Mouse (Mus musculus): ENCODE measurements around the gene Aebp2. TPM values are rescaled to one million over a fixed set of nuclear protein-coding genes. Genes with fewer than 3 reads are reported as not detected.
A peak's percentile ranks its signal among the peaks of the same experiment; 100 is the strongest.

The Aebp2 gene
- polyA plus RNA-seq, 1 experiment from 2014 or later: 11.8 TPM

- DNase-seq (ENCODE audit: low spot score) (peak; percentile 46), ATAC-seq (ENCODE audit: insufficient read depth, low FRiP score, low TSS enrichment) (peak; percentile 25; the same call in 1 of the 2 replicates)
- Histone ChIP-seq H3K27ac (ENCODE audit: low read depth, low read length) (no peak overlapping the region), H3K4me1 (ENCODE audit: control insufficient read depth, insufficient read depth, low read length) (peaks cover 10% of the 10 kb centered on the region; the same call in 1 of the 2 replicates), H3K4me2 (ENCODE audit: low read depth) (no peak overlapping the region), H3K4me3 (ENCODE audit: low read depth, low read length) (no peak overlapping the region), H3K9me3 (ENCODE audit: control insufficient read depth, low read length) (no peaks in the 10 kb centered on the region), H3K27me3 (ENCODE audit: control insufficient read depth, insufficient read depth, low read length) (no peaks in the 10 kb centered on the region), H3K36me3 (ENCODE audit: control insufficient read depth, insufficient read depth, low read length) (no peaks in the 10 kb centered on the region), H3K9ac (ENCODE audit: low read length) (no peak overlapping the region)
- 35% methylated on average over 13 of the region's 13 CpGs for WGBS
These were observed 60.4 kb downstream of the Aebp2 start for GRCm38 (mm10) chr6:140682829-140683228.

- Histone ChIP-seq H3K27me3 (ENCODE audit: control insufficient read depth, insufficient read depth, low read length) (no peaks in the 10 kb centered on the region), H3K4me2 (ENCODE audit: low read depth) (no peak overlapping the region), H3K4me3 (ENCODE audit: low read depth, low read length) (no peak overlapping the region), H3K4me1 (ENCODE audit: control insufficient read depth, insufficient read depth, low read length) (peaks cover 5% of the 10 kb centered on the region; the same call in 1 of the 2 replicates), H3K9me3 (ENCODE audit: control insufficient read depth, low read length) (no peaks in the 10 kb centered on the region), H3K27ac (ENCODE audit: low read depth, low read length) (no peak overlapping the region), H3K36me3 (ENCODE audit: control insufficient read depth, insufficient read depth, low read length) (no peaks in the 10 kb centered on the region), H3K9ac (ENCODE audit: low read length) (no peak overlapping the region)
- ATAC-seq (ENCODE audit: insufficient read depth, low FRiP score, low TSS enrichment) (no peak), DNase-seq (ENCODE audit: low spot score) (no peak)
- WGBS: 89% methylated on average over 11 of the region's 11 CpGs
These were observed 61.9 kb downstream of the Aebp2 start for GRCm38 (mm10) chr6:140684403-140684802.

- ATAC-seq (ENCODE audit: insufficient read depth, low FRiP score, low TSS enrichment) (no peak), DNase-seq (ENCODE audit: low spot score) (no peak)
- 92% methylated on average over 16 of the region's 16 CpGs for WGBS
- H3K27ac ChIP-seq (ENCODE audit: low read depth, low read length): no peak overlapping the region
- no peak overlapping the region for H3K4me3 ChIP-seq (ENCODE audit: low read depth, low read length)
- no peak overlapping the region for H3K9ac ChIP-seq (ENCODE audit: low read length)
- H3K27me3 ChIP-seq (ENCODE audit: control insufficient read depth, insufficient read depth, low read length): no peaks in the 10 kb centered on the region
- no peaks in the 10 kb centered on the region for H3K36me3 ChIP-seq (ENCODE audit: control insufficient read depth, insufficient read depth, low read length)
- H3K4me2 ChIP-seq (ENCODE audit: low read depth): no peak overlapping the region
- H3K9me3 ChIP-seq (ENCODE audit: control insufficient read depth, low read length): no peaks in the 10 kb centered on the region
- no peaks in the 10 kb centered on the region for H3K4me1 ChIP-seq (ENCODE audit: control insufficient read depth, insufficient read depth, low read length)
These were observed 67.3 kb downstream of the Aebp2 start for GRCm38 (mm10) chr6:140689617-140690404.

DNA sequence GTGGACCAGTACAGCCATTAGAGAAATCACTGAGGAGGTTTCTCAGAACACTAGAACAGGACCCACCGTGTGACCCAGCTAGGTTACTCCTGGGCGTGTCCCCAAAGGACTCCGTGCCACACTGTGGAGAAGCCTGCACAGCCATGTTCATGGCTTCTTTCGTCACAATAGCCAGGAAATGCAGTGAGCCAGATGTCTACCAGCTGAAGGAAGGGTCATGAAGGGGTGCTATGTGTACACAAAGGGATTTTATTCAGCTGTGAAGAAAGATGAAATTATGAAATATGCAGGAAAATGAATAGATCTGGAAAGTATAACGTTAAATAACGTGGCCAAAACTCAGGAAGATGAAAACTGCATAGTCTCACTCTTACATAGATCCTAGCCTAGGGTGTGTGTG lies 69.7 kb downstream of the Aebp2 start:
- no peak overlapping the region for H3K4me2 ChIP-seq (ENCODE audit: low read depth)
- H3K9ac ChIP-seq (ENCODE audit: low read length): no peak overlapping the region
- WGBS: 91% methylated on average over 6 of the region's 6 CpGs
- H3K4me3 ChIP-seq (ENCODE audit: low read depth, low read length): no peak overlapping the region
- H3K9me3 ChIP-seq (ENCODE audit: control insufficient read depth, low read length): no peaks in the 10 kb centered on the region
- H3K27me3 ChIP-seq (ENCODE audit: control insufficient read depth, insufficient read depth, low read length): no peaks in the 10 kb centered on the region
- ATAC-seq (ENCODE audit: insufficient read depth, low FRiP score, low TSS enrichment) (no peak), DNase-seq (ENCODE audit: low spot score) (no peak)
- no peak overlapping the region for H3K27ac ChIP-seq (ENCODE audit: low read depth, low read length)
- no peaks in the 10 kb centered on the region for H3K4me1 ChIP-seq (ENCODE audit: control insufficient read depth, insufficient read depth, low read length)
- H3K36me3 ChIP-seq (ENCODE audit: control insufficient read depth, insufficient read depth, low read length): no peaks in the 10 kb centered on the region

DNA sequence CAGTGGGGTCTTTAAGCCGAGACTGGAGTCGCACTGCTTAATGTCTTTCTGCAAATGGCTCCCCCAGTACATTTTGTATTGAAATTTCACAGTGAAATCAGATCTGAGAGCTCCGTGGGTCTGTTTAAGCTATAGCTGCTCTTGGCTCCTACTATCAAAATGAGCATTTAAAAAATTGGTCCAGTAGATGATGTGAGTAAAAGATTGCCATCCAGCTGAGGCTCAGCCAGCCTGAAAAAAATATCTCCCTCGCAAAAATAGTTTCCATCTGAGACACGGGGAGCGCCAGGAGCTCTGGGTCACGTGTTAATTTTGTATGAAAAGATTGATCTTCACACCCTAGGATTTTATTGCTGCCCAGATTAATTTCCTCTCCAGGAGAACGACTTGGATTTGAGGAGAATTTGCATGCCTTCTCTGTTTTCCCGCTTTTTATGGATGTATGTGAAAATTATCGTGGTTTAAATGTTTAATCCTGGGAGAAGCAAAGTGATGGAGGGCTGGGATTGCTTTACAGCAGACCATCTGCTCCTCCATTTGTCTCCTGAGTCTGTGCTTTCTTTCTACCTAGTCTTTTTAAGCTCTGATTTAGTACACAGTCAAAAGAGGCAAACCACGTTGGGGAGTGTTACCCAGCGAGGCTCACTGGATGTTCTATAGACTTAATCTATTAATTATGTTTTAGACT lies 73.9 kb downstream of the Aebp2 start:
- no peak for ATAC-seq (ENCODE audit: insufficient read depth, low FRiP score, low TSS enrichment)
- Histone ChIP-seq H3K27ac (ENCODE audit: low read depth, low read length) (no peak overlapping the region), H3K36me3 (ENCODE audit: control insufficient read depth, insufficient read depth, low read length) (no peaks in the 10 kb centered on the region), H3K4me1 (ENCODE audit: control insufficient read depth, insufficient read depth, low read length) (no peaks in the 10 kb centered on the region), H3K4me2 (ENCODE audit: low read depth) (no peak overlapping the region), H3K9me3 (ENCODE audit: control insufficient read depth, low read length) (no peaks in the 10 kb centered on the region), H3K4me3 (ENCODE audit: low read depth, low read length) (no peak overlapping the region), H3K27me3 (ENCODE audit: control insufficient read depth, insufficient read depth, low read length) (no peaks in the 10 kb centered on the region), H3K9ac (ENCODE audit: low read length) (no peak overlapping the region)
- DNase-seq (ENCODE audit: low spot score): no peak
- WGBS: 49% methylated on average over 12 of the region's 12 CpGs

DNA sequence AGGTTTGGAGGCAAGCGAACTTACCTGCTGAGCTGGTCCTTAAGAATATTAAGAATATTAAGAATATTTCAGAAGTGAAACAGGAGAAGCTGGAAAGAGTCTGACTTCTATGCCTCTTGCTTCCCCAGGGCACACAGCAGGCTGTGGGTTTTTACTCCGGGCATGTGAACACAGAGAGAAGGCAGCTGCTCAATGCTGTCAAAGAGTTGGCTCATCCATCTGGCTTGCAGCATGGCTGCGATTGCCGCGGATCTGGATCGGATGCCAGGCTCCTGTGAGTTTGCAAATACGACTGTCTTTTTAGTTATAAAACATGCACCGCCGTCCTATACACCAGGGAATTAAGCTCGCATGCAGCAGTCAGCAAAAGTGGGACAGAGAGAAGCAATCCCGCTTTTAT lies 75.5 kb downstream of the Aebp2 start:
- WGBS: 83% methylated on average over 11 of the region's 11 CpGs
- Histone ChIP-seq H3K4me2 (ENCODE audit: low read depth) (no peak overlapping the region), H3K27ac (ENCODE audit: low read depth, low read length) (no peak overlapping the region), H3K9me3 (ENCODE audit: control insufficient read depth, low read length) (no peaks in the 10 kb centered on the region), H3K27me3 (ENCODE audit: control insufficient read depth, insufficient read depth, low read length) (no peaks in the 10 kb centered on the region), H3K4me1 (ENCODE audit: control insufficient read depth, insufficient read depth, low read length) (no peaks in the 10 kb centered on the region), H3K4me3 (ENCODE audit: low read depth, low read length) (no peak overlapping the region), H3K9ac (ENCODE audit: low read length) (no peak overlapping the region), H3K36me3 (ENCODE audit: control insufficient read depth, insufficient read depth, low read length) (no peaks in the 10 kb centered on the region)
- DNase-seq (ENCODE audit: low spot score): no peak
- ATAC-seq (ENCODE audit: insufficient read depth, low FRiP score, low TSS enrichment): no peak

DNA sequence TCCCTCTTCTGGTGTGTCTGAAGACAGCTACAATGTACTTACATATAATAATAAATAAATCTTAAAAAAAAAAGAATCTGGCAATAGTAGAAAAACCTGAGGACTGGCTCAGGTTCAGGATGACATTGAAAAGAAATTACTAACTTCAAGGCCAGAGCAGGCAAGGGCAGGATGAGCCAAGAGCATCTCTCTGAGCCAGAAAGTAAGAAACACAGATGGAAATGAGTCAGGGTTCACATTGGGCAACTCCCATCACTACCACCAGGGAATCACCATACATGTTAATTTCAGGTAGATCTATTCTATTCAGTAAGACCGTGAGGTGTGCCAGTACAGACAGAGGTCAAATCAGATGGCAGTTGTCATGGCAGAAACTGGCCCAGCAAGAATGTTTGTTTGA lies 76.1 kb downstream of the Aebp2 start:
- no peaks in the 10 kb centered on the region for H3K4me1 ChIP-seq (ENCODE audit: control insufficient read depth, insufficient read depth, low read length)
- no peaks in the 10 kb centered on the region for H3K9me3 ChIP-seq (ENCODE audit: control insufficient read depth, low read length)
- ATAC-seq (ENCODE audit: insufficient read depth, low FRiP score, low TSS enrichment) (no peak), DNase-seq (ENCODE audit: low spot score) (no peak)
- H3K36me3 ChIP-seq (ENCODE audit: control insufficient read depth, insufficient read depth, low read length): no peaks in the 10 kb centered on the region
- H3K4me3 ChIP-seq (ENCODE audit: low read depth, low read length): no peak overlapping the region
- H3K27ac ChIP-seq (ENCODE audit: low read depth, low read length): no peak overlapping the region
- no peak overlapping the region for H3K9ac ChIP-seq (ENCODE audit: low read length)
- H3K27me3 ChIP-seq (ENCODE audit: control insufficient read depth, insufficient read depth, low read length): no peaks in the 10 kb centered on the region
- WGBS: 100% methylated on average over 1 of the region's 1 CpGs
- no peak overlapping the region for H3K4me2 ChIP-seq (ENCODE audit: low read depth)

DNA sequence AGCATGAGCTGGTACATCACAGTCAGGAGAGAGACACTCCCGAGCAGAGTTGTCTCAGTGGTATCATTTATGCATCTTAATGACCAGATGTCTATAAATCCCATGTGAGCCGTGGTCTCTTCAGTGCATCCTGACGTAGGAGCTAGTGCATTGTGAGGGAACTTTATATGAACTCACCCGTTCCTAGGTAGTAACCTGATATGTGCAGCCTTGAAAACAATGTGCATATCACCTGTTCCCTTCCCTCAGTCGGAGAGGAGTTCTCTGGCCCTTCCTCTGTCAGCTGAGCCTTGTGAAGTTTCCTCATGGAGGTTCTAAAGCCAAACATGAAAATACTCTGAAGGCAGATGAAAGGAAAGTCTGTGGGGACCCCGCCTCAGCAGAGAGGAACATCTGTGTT lies 78.8 kb downstream of the Aebp2 start:
- Histone ChIP-seq H3K27ac (ENCODE audit: low read depth, low read length) (no peak overlapping the region), H3K27me3 (ENCODE audit: control insufficient read depth, insufficient read depth, low read length) (no peaks in the 10 kb centered on the region), H3K36me3 (ENCODE audit: control insufficient read depth, insufficient read depth, low read length) (no peaks in the 10 kb centered on the region), H3K4me1 (ENCODE audit: control insufficient read depth, insufficient read depth, low read length) (no peaks in the 10 kb centered on the region), H3K4me3 (ENCODE audit: low read depth, low read length) (no peak overlapping the region), H3K9me3 (ENCODE audit: control insufficient read depth, low read length) (no peaks in the 10 kb centered on the region), H3K9ac (ENCODE audit: low read length) (no peak overlapping the region), H3K4me2 (ENCODE audit: low read depth) (no peak overlapping the region)
- no peak for DNase-seq (ENCODE audit: low spot score)
- WGBS: 68% methylated on average over 6 of the region's 6 CpGs
- ATAC-seq (ENCODE audit: insufficient read depth, low FRiP score, low TSS enrichment): no peak

GRCm38 (mm10) chr6:140705132-140705531 lies 82.7 kb downstream of the Aebp2 start:
- Histone ChIP-seq H3K4me2 (ENCODE audit: low read depth) (no peak overlapping the region), H3K36me3 (ENCODE audit: control insufficient read depth, insufficient read depth, low read length) (no peaks in the 10 kb centered on the region), H3K9ac (ENCODE audit: low read length) (no peak overlapping the region), H3K4me3 (ENCODE audit: low read depth, low read length) (no peak overlapping the region), H3K4me1 (ENCODE audit: control insufficient read depth, insufficient read depth, low read length) (0 out of 2 replicates have a peak, but pooled peaks cover 3% of the 10 kb centered on the region), H3K27me3 (ENCODE audit: control insufficient read depth, insufficient read depth, low read length) (no peaks in the 10 kb centered on the region), H3K9me3 (ENCODE audit: control insufficient read depth, low read length) (no peaks in the 10 kb centered on the region), H3K27ac (ENCODE audit: low read depth, low read length) (no peak overlapping the region)
- no peak for DNase-seq (ENCODE audit: low spot score)
- no peak for ATAC-seq (ENCODE audit: insufficient read depth, low FRiP score, low TSS enrichment)
- 89% methylated on average over 10 of the region's 10 CpGs for WGBS

Measured in neural tube, embryonic 11.5 days (tissue).